Mouse (Mus musculus) intestine, postnatal 0 days (tissue): ENCODE data around the gene Klhl7. TPM values are rescaled to one million over a fixed set of nuclear protein-coding genes. Genes with fewer than 3 reads are reported as not detected.
A peak's percentile ranks its signal among the peaks of the same experiment; 100 is the strongest.

Experiments used
- ATAC-seq: fragments of 200-750 bp; cut with Nextera tagmentation; 2 replicates; pipeline ENCODE4 v1.8.0; 2017; ENCODE audit warnings: mild to moderate bottlenecking, moderate TSS enrichment, moderate library complexity
- H3K27ac ChIP-seq: fragments of 300-500 bp; sonication (generic); 2 replicates; pipeline ENCODE4 v1.5.1; 2014; ENCODE audit warnings: mild to moderate bottlenecking, low read depth, low read length, moderate library complexity
- H3K27me3 ChIP-seq: fragments of 300-500 bp; sonication (generic); replicated peaks from 2 replicates; pipeline ENCODE4 v1.6.1; 2014; ENCODE audit warnings: low read length, mixed read lengths; ENCODE audit not compliant: control insufficient read depth, insufficient read depth
- H3K36me3 ChIP-seq: fragments of 300-500 bp; sonication (generic); 2 replicates; pipeline ENCODE4 v1.6.1; 2014; ENCODE audit warnings: mild to moderate bottlenecking, moderate library complexity; ENCODE audit not compliant: control insufficient read depth, insufficient read depth
- H3K4me1 ChIP-seq: fragments of 300-500 bp; sonication (generic); replicated peaks from 2 replicates; pipeline ENCODE4 v1.6.1; 2014; ENCODE audit warnings: antibody characterized with exemption, low read length, mixed read lengths; ENCODE audit not compliant: control insufficient read depth, insufficient read depth
- H3K4me2 ChIP-seq: fragments of 300-500 bp; sonication (generic); replicated peaks from 2 replicates; pipeline ENCODE4 v1.6.1; 2014; ENCODE audit warnings: low read depth, mild to moderate bottlenecking, moderate library complexity
- H3K4me3 ChIP-seq: fragments of 300-500 bp; sonication (generic); 2 replicates; pipeline ENCODE4 v1.5.1; 2014; ENCODE audit warnings: low read depth, low read length
- H3K9ac ChIP-seq: fragments of 300-500 bp; sonication (generic); 2 replicates; pipeline ENCODE4 v1.6.1; 2014; ENCODE audit warnings: mild to moderate bottlenecking, low read depth, low read length
- H3K9me3 ChIP-seq: fragments of 300-500 bp; sonication (generic); 2 replicates; pipeline ENCODE4 v1.6.1; 2016; ENCODE audit warnings: mixed run types; ENCODE audit not compliant: control insufficient read depth
- CTCF ChIP-seq: sonication (generic); IDR thresholded peaks from 2 replicates; pipeline ENCODE4 v1.5.1; 2016; ENCODE audit warnings: low read depth, mild to moderate bottlenecking, control low read depth, antibody characterized with exemption, moderate library complexity
- WGBS: fragments of 180-500 bp; shearing (Covaris S2); extraction: QIAGEN DNeasy Blood & Tissue Kit; methylation state at CpG from one replicate; pipeline ENCODE4 v1.1.7; 2014; 5-methylcytosine and 5-hydroxymethylcytosine counted together
- polyA plus RNA-seq: library from polyadenylated mRNA; unstranded; fragments of >200 nt; fragmentation: Nextera tagmentation; extraction: Ambion mirVana; gene quantifications from 2 replicates; pipeline ENCODE4 v1.2.1, GENCODE M21; 2015

Gene Klhl7
- polyA plus RNA-seq, 1 experiment from 2014 or later, result 14.8 TPM

DNA sequence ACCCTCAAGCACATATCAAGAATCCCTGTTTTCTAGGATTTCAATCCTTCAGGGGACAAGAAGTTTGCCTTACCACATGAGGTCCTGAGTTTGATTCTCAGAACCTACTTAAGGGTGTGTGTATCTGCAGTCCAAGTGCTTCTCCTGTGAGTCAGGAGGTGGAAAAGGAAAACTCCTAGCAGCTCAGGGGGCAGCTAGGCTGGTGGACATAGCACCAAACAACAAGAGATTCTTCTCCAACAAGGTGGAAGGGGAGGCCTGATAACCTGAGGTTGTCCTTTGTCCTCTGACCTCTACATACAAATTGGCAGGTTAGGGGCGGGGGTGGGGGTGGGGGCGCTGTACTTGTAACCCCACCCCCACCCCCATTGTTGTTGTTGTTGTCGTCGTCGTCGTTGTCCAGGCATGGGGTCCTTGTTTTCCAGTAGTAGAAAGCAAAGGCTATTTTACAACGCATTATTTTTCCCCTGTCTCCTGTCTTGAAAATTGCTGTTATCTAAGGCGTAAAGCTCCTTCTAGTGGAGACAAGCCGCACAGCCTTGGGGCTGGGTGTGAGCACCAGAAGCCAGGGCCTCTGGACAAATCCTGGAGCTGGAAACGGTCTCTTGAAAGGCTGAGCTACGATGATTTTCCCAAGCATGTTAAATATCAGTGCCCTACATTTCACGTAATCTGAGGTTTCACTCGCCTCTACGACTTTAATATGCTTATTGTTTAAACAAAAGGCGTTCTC lies 23.3 kb upstream of the Klhl7 start:
- Histone ChIP-seq H3K4me3 (peak overlapping the region; percentile 25; the same call in 1 of the 2 replicates), H3K4me2 (peak overlapping the region; percentile 52), H3K27me3 (no peaks in the 10 kb centered on the region), H3K4me1 (no peaks in the 10 kb centered on the region), H3K27ac (no peak overlapping the region), H3K9me3 (no peaks in the 10 kb centered on the region), H3K36me3 (no peaks in the 10 kb centered on the region), H3K9ac (peak overlapping the region; percentile 38; the same call in 1 of the 2 replicates)
- TF ChIP-seq CTCF, result peak; percentile 83
- 2% methylated on average over 15 of the region's 15 CpGs for WGBS
- ATAC-seq, result 0 out of 2 replicates have a peak, but pooled peaks have one; percentile 41

DNA sequence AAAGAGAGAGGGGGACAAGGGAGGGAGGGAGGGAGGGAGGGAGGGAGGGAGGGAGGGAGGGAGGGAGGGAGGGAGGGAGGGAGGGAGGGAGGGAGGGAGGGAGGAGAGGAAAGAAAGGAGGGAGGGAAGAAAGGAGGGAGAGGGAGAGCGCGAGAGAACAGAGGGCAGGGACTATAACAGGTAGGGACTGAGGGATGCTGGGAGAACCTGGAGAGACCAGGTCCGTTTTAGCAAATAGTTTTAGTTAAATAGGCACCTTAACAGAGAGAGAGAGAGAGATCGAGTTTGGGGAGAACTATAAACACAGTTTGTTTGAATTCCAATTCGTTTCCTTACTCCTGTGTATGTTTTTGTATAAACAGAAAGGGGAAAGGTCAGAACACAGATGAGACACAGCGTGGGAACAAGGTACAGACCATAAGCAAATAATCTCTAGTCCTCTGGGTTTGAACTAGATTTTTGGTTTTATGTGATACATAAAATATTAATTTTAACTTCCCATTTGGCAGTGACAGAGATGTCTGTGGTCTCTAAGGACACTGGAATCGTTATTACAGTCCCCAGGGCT lies 22.6 kb upstream of the Klhl7 start:
- Histone ChIP-seq H3K36me3 (no peaks in the 10 kb centered on the region), H3K9ac (no peak overlapping the region; the same call in 1 of the 2 replicates), H3K4me3 (peak overlapping the region; percentile 25; the same call in 1 of the 2 replicates), H3K4me2 (peak overlapping the region; percentile 52), H3K27me3 (no peaks in the 10 kb centered on the region), H3K4me1 (no peaks in the 10 kb centered on the region), H3K9me3 (no peaks in the 10 kb centered on the region), H3K27ac (no peak overlapping the region)
- no peak for TF ChIP-seq CTCF
- ATAC-seq, result no peak
- 13% methylated on average over 7 of the region's 7 CpGs for WGBS

DNA sequence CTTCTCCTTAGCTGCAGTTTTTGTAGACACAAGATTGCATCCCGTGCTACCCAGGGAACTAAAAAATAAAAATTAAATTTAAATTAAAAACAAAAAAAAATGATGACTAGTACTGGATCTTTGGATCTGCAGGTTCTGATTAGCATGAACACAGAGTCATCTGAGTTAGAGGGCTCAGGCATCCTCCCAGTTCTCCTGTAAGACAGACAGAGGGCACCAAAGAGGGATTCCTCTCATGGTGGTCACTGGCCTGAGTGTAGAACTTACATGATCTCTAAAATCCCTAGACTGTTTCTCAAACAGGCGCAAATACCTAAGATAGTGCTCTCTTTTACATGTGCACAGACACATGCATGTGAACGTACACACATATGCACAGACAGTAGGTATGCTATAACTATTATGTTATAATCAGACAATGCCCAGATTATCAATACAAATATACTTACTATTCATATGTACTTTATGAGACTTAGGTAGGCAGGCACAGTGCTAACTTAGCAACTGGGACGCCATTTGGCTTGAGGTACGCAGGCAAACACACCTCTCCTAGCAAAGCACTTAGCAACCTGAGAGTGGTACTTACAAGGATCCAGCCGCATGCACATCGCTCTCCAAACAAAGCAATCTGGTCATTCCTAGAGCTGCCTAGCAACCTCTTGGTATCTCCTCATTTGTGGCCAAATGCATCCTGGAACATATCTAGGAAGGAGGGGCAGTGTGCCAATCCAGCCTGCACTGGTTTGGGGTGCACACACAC lies 21.8 kb upstream of the Klhl7 start:
- ATAC-seq, result no peak
- H3K9me3 ChIP-seq, result no peaks in the 10 kb centered on the region
- H3K4me3 ChIP-seq, result no peak overlapping the region
- peak; percentile 51 for TF ChIP-seq CTCF
- H3K27me3 ChIP-seq, result no peaks in the 10 kb centered on the region
- no peak overlapping the region for H3K27ac ChIP-seq
- H3K4me2 ChIP-seq, result no peak overlapping the region
- no peaks in the 10 kb centered on the region for H3K36me3 ChIP-seq
- no peaks in the 10 kb centered on the region for H3K4me1 ChIP-seq
- no peak overlapping the region for H3K9ac ChIP-seq
- WGBS, result 61% methylated on average over 7 of the region's 7 CpGs

DNA sequence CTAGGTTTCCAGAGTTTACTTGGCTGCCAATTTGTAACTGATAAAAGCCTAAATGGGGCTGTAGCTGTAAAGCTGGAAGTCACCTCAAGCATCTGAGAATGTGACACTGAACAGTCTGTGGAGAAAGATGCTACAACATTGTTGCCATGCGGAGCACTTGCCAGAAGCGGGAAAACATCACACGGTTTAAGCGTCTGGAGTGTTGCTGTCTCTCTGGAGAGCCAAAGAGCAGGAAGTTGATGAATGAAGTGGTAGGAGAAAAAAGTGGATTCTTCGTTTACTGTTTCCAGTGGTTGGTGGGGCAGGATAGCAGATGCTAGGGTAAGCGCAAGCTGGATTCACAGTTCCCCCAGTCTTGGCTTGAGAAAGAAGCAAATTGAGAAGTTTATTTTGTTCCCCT lies 19.6 kb upstream of the Klhl7 start:
- no peak overlapping the region for H3K4me2 ChIP-seq
- H3K27ac ChIP-seq, result no peak overlapping the region
- H3K36me3 ChIP-seq, result no peaks in the 10 kb centered on the region
- no peaks in the 10 kb centered on the region for H3K9me3 ChIP-seq
- no peak overlapping the region for H3K9ac ChIP-seq
- H3K4me3 ChIP-seq, result no peak overlapping the region
- H3K4me1 ChIP-seq, result no peaks in the 10 kb centered on the region
- no peaks in the 10 kb centered on the region for H3K27me3 ChIP-seq
- no peak for ATAC-seq
- no peak for TF ChIP-seq CTCF
- WGBS, result 44% methylated on average over 6 of the region's 6 CpGs

DNA sequence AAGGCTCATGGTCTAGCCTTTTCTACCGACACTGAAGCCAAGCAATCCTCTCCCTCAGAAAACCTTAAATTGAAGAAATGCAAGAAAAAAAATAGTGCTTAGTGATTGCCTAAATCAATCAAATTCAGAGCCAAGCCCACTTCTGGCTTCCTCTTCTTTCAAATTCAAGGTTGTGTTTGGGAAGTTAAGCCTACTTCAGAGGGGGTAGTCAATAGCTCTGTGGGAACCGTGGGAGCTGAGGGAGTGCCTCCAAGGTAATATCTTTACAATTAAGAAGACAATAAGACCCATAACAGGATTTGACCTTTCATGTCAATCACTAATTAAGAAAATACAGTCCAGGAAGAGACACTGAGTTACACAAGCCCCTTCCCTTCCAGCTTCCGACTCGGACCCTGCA lies 15.6 kb upstream of the Klhl7 start:
- Histone ChIP-seq H3K27ac (no peak overlapping the region), H3K9me3 (no peaks in the 10 kb centered on the region), H3K4me3 (no peak overlapping the region), H3K27me3 (no peaks in the 10 kb centered on the region), H3K4me2 (no peak overlapping the region), H3K36me3 (no peaks in the 10 kb centered on the region), H3K9ac (no peak overlapping the region), H3K4me1 (no peaks in the 10 kb centered on the region)
- TF ChIP-seq CTCF, result no peak
- 78% methylated on average over 4 of the region's 4 CpGs for WGBS
- ATAC-seq, result no peak

DNA sequence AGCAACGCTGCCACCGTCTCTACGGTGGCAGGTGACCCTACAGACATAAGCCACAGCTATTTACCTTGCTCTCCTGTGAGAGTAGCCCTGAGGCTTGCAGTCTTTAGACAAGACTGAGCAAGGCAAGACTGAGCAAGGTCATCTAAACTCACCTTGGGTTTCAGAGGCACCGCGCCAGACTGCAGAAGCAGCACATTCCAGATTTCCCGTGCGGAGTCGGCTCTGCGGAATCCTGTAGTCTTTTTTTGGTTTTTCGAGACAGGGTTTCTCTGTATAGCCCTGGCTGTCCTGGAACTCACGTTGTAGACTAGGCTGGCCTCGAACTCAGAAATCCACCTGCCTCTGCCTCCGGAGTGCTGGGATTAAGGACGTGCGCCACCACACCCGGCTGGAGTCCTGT lies 14.2 kb upstream of the Klhl7 start:
- Histone ChIP-seq H3K27me3 (no peaks in the 10 kb centered on the region), H3K4me2 (no peak overlapping the region)
- ATAC-seq, result no peak

More for the DNA sequence above, 14.2 kb upstream of the Klhl7 start:
- WGBS, result 91% methylated on average over 16 of the region's 16 CpGs
- H3K27ac ChIP-seq, result no peak overlapping the region
- no peak overlapping the region for H3K4me3 ChIP-seq
- H3K9me3 ChIP-seq, result no peaks in the 10 kb centered on the region
- TF ChIP-seq CTCF, result no peak
- no peaks in the 10 kb centered on the region for H3K36me3 ChIP-seq
- no peaks in the 10 kb centered on the region for H3K4me1 ChIP-seq
- H3K9ac ChIP-seq, result no peak overlapping the region
